Mouse (Mus musculus) MEL (cell line): ENCODE measurements around the gene Hdac7. TPM values are rescaled to one million over a fixed set of nuclear protein-coding genes. Genes with fewer than 3 reads are reported as not detected.
A peak's percentile ranks its signal among the peaks of the same experiment; 100 is the strongest.

Experiments used
- DNase-seq: peaks from one replicate; pipeline ENCODE4 v3.0.0; 2011; ENCODE audit warnings: low read depth, low spot score
- H3K27ac ChIP-seq: 2 replicates; pipeline ENCODE4 v1.5.1; 2012; ENCODE audit warnings: low read depth, mild to moderate bottlenecking, control low read depth, low read length, moderate library complexity; ENCODE audit not compliant: control insufficient read depth
- H3K27me3 ChIP-seq, 2 experiments: fragments of 150-350 bp in 1 of 2; sonication (generic) in 1 of 2; 2 replicates each; pipeline ENCODE4 v1.6.1; 2012; ENCODE audit warnings: low read length in 2 of 2, mild to moderate bottlenecking in 2 of 2, improper control_type of control experiment in 1 of 2, moderate library complexity in 1 of 2; ENCODE audit not compliant: insufficient read depth in 2 of 2, control insufficient read depth in 1 of 2
- H3K36me3 ChIP-seq, 2 experiments: 2 replicates each; pipeline ENCODE4 v1.6.1; 2012 to 2014; ENCODE audit warnings: low read length in 2 of 2, improper control_type of control experiment in 1 of 2, inconsistent platforms in 1 of 2, mild to moderate bottlenecking in 1 of 2; ENCODE audit not compliant: insufficient read depth in 2 of 2, control insufficient read depth in 1 of 2
- H3K4me1 ChIP-seq, 2 experiments: fragments of 150-350 bp in 1 of 2; sonication (generic) in 1 of 2; 2 replicates each; pipeline ENCODE4 v1.6.1; 2012; ENCODE audit warnings: low read length in 2 of 2, improper control_type of control experiment in 1 of 2, mild to moderate bottlenecking in 1 of 2; ENCODE audit not compliant: insufficient read depth in 2 of 2, control insufficient read depth in 1 of 2
- H3K4me3 ChIP-seq, 2 experiments: fragments of 150-350 bp in 1 of 2; sonication (generic) in 1 of 2; 2 replicates each; pipeline ENCODE4 v1.5.1; 2012; ENCODE audit warnings: low read depth in 2 of 2, low read length in 2 of 2, mild to moderate bottlenecking in 2 of 2, moderate library complexity in 2 of 2, control low read depth in 1 of 2, improper control_type of control experiment in 1 of 2; ENCODE audit not compliant: control insufficient read depth in 1 of 2, insufficient read depth in 1 of 2
- H3K79me2 ChIP-seq: 2 replicates; pipeline ENCODE4 v1.6.1; 2012; ENCODE audit warnings: mild to moderate bottlenecking, low read length, moderate library complexity; ENCODE audit not compliant: control insufficient read depth, poor library complexity, insufficient read depth
- H3K9ac ChIP-seq: 2 replicates; pipeline ENCODE4 v1.6.1; 2012; ENCODE audit warnings: low read depth, mild to moderate bottlenecking, control low read depth, low read length, moderate library complexity; ENCODE audit not compliant: control insufficient read depth, poor library complexity, severe bottlenecking
- H3K9me3 ChIP-seq: fragments of 150-350 bp; sonication (generic); replicated peaks from 2 replicates; pipeline ENCODE4 v1.6.1; 2012; ENCODE audit warnings: mild to moderate bottlenecking, low read length, improper control_type of control experiment, moderate library complexity; ENCODE audit not compliant: insufficient read depth
- BHLHE40 ChIP-seq: IDR thresholded peaks from 2 replicates; pipeline ENCODE4 v1.6.1; 2012; ENCODE audit warnings: low read depth, mild to moderate bottlenecking, inconsistent platforms, low read length, improper control_type of control experiment, borderline replicate concordance
- CHD1 ChIP-seq: IDR thresholded peaks from 2 replicates; pipeline ENCODE4 v1.6.1; 2012; ENCODE audit warnings: low read depth, mild to moderate bottlenecking, inconsistent platforms, low read length, improper control_type of control experiment
- CTCF ChIP-seq, 3 experiments: IDR thresholded peaks in 2 of 3; conservative IDR thresholded peaks in 1 of 3; 2 replicates each; pipeline ENCODE4 v1.5.1; 2011 to 2012; ENCODE audit warnings: low read length in 3 of 3, low read depth in 2 of 3, mild to moderate bottlenecking in 2 of 3, improper control_type of control experiment in 1 of 3, inconsistent platforms in 1 of 3, mixed read lengths in 1 of 3, moderate library complexity in 1 of 3; ENCODE audit not compliant: control insufficient read depth in 1 of 3, insufficient read depth in 1 of 3, poor library complexity in 1 of 3, severe bottlenecking in 1 of 3
- E2F4 ChIP-seq: IDR thresholded peaks from 2 replicates; pipeline ENCODE4 v1.6.1; 2011; ENCODE audit warnings: low read depth, low read length, improper control_type of control experiment, borderline replicate concordance
- ELF1 ChIP-seq: IDR thresholded peaks from 2 replicates; pipeline ENCODE4 v1.6.1; 2014; ENCODE audit warnings: low read depth, mild to moderate bottlenecking, inconsistent platforms, low read length, improper control_type of control experiment, moderate library complexity
- EP300 ChIP-seq, 2 experiments: IDR thresholded peaks; 2 replicates each; pipeline ENCODE4 v1.6.1; 2011; ENCODE audit warnings: improper control_type of control experiment in 2 of 2, low read length in 2 of 2, low read depth in 1 of 2, mild to moderate bottlenecking in 1 of 2
- ETS1 ChIP-seq: IDR thresholded peaks from 2 replicates; pipeline ENCODE4 v1.6.1; 2012; ENCODE audit warnings: low read depth, mild to moderate bottlenecking, inconsistent platforms, low read length, improper control_type of control experiment, moderate library complexity
- GATA1 ChIP-seq: IDR thresholded peaks from 2 replicates; pipeline ENCODE4 v1.6.1; 2011; ENCODE audit warnings: low read depth, low read length, improper control_type of control experiment
- HCFC1 ChIP-seq: IDR thresholded peaks from 2 replicates; pipeline ENCODE4 v1.6.1; 2012; ENCODE audit warnings: low read depth, mild to moderate bottlenecking, inconsistent platforms, low read length, improper control_type of control experiment, moderate library complexity
- JUND ChIP-seq: IDR thresholded peaks from 2 replicates; pipeline ENCODE4 v1.6.1; 2011; ENCODE audit warnings: low read depth, mild to moderate bottlenecking, improper control_type of control experiment, low read length
- MAFK ChIP-seq: IDR thresholded peaks from 2 replicates; pipeline ENCODE4 v1.6.1; 2011; ENCODE audit warnings: low read depth, mild to moderate bottlenecking, low read length, improper control_type of control experiment, borderline replicate concordance
- MAX ChIP-seq: IDR thresholded peaks from 2 replicates; pipeline ENCODE4 v1.6.1; 2011; ENCODE audit warnings: low read length, improper control_type of control experiment
- MAZ ChIP-seq: IDR thresholded peaks from 2 replicates; pipeline ENCODE4 v1.6.1; 2012; ENCODE audit warnings: low read depth, mild to moderate bottlenecking, inconsistent platforms, low read length, improper control_type of control experiment
- MEF2A ChIP-seq: IDR thresholded peaks from 2 replicates; pipeline ENCODE4 v1.6.1; 2014; ENCODE audit warnings: low read depth, mild to moderate bottlenecking, inconsistent platforms, low read length, improper control_type of control experiment; ENCODE audit not compliant: poor library complexity, insufficient replicate concordance, severe bottlenecking; ENCODE audit errors: extremely low read depth
- MXI1 ChIP-seq: IDR thresholded peaks from 2 replicates; pipeline ENCODE4 v1.6.1; 2011; ENCODE audit warnings: mild to moderate bottlenecking, low read depth, low read length, improper control_type of control experiment
- MYB ChIP-seq: IDR thresholded peaks from 2 replicates; pipeline ENCODE4 v1.6.1; 2011; ENCODE audit warnings: mild to moderate bottlenecking, low read depth, low read length, improper control_type of control experiment
- MYC ChIP-seq: IDR thresholded peaks from 2 replicates; pipeline ENCODE4 v1.6.1; 2011; ENCODE audit warnings: low read depth, mild to moderate bottlenecking, low read length, improper control_type of control experiment, moderate library complexity
- NELFE ChIP-seq: IDR thresholded peaks from 2 replicates; pipeline ENCODE4 v1.6.1; 2011; ENCODE audit warnings: low read depth, low read length, improper control_type of control experiment
- NRF1 ChIP-seq: IDR thresholded peaks from 2 replicates; pipeline ENCODE4 v1.6.1; 2014; ENCODE audit warnings: low read depth, mild to moderate bottlenecking, inconsistent platforms, low read length, improper control_type of control experiment, moderate library complexity; ENCODE audit not compliant: poor library complexity, insufficient read depth, severe bottlenecking
- POLR2A ChIP-seq, 2 experiments: IDR thresholded peaks; 2 replicates each; pipeline ENCODE4 v1.6.1; 2011 to 2012; ENCODE audit warnings: low read length in 2 of 2, mild to moderate bottlenecking in 2 of 2, control low read depth in 1 of 2, improper control_type of control experiment in 1 of 2, low read depth in 1 of 2, moderate library complexity in 1 of 2; ENCODE audit not compliant: control insufficient read depth in 1 of 2, insufficient read depth in 1 of 2, poor library complexity in 1 of 2
- POLR2AphosphoS2 ChIP-seq: IDR thresholded peaks from 2 replicates; pipeline ENCODE4 v1.6.1; 2011; ENCODE audit warnings: low read length, improper control_type of control experiment
- RCOR1 ChIP-seq: IDR thresholded peaks from 2 replicates; pipeline ENCODE4 v1.6.1; 2012; ENCODE audit warnings: low read depth, mild to moderate bottlenecking, inconsistent platforms, low read length, improper control_type of control experiment
- SIN3A ChIP-seq: IDR thresholded peaks from 2 replicates; pipeline ENCODE4 v1.6.1; 2012; ENCODE audit warnings: low read length, improper control_type of control experiment, inconsistent platforms
- TAL1 ChIP-seq: IDR thresholded peaks from 2 replicates; pipeline ENCODE4 v1.6.1; 2012; ENCODE audit warnings: mild to moderate bottlenecking, inconsistent platforms, low read length, moderate library complexity, mixed read lengths
- TBP ChIP-seq: IDR thresholded peaks from 2 replicates; pipeline ENCODE4 v1.8.0; 2011; ENCODE audit warnings: low read depth, low read length, improper control_type of control experiment
- TCF12 ChIP-seq: IDR thresholded peaks from 2 replicates; pipeline ENCODE4 v1.6.1; 2014; ENCODE audit warnings: low read depth, mild to moderate bottlenecking, inconsistent platforms, low read length, improper control_type of control experiment, moderate library complexity
- UBTF ChIP-seq: IDR thresholded peaks from 2 replicates; pipeline ENCODE4 v1.6.1; 2012; ENCODE audit warnings: low read depth, mild to moderate bottlenecking, inconsistent platforms, low read length, improper control_type of control experiment, moderate library complexity, borderline replicate concordance; ENCODE audit not compliant: insufficient read depth
- USF2 ChIP-seq, 2 experiments: IDR thresholded peaks; 2 replicates each; pipeline ENCODE4 v1.6.1; 2011 to 2012; ENCODE audit warnings: improper control_type of control experiment in 2 of 2, low read length in 2 of 2, borderline replicate concordance in 1 of 2, inconsistent platforms in 1 of 2, low read depth in 1 of 2, mild to moderate bottlenecking in 1 of 2; ENCODE audit not compliant: insufficient read depth in 1 of 2
- ZKSCAN1 ChIP-seq: IDR thresholded peaks from 2 replicates; pipeline ENCODE4 v1.6.1; 2012; ENCODE audit warnings: low read depth, mild to moderate bottlenecking, inconsistent platforms, low read length, improper control_type of control experiment, moderate library complexity
- ZMIZ1 ChIP-seq: IDR thresholded peaks from 2 replicates; pipeline ENCODE4 v1.6.1; 2012; ENCODE audit warnings: low read depth, mild to moderate bottlenecking, inconsistent platforms, low read length, improper control_type of control experiment, moderate library complexity
- ZNF384 ChIP-seq: IDR thresholded peaks from 2 replicates; pipeline ENCODE4 v1.6.1; 2012; ENCODE audit warnings: low read depth, mild to moderate bottlenecking, inconsistent platforms, low read length, improper control_type of control experiment
- polyA plus RNA-seq, 2 experiments: library from polyadenylated mRNA; stranded (reverse) in 1 of 2; unstranded in 1 of 2; fragments of >175 nt in 1 of 2; fragments of >200 nt in 1 of 2; gene quantifications; 2 replicates each; pipeline versions ENCODE4 v1.2.1 to v1.2.4; 2012; ENCODE audit warnings: low replicate concordance in 2 of 2, low read depth in 1 of 2; ENCODE audit not compliant: insufficient read length in 2 of 2, insufficient read depth in 1 of 2, missing spikeins in 1 of 2
- total RNA-seq: library from RNA; depleted of rRNA; stranded (reverse); fragments of 300-350 nt; gene quantifications from 2 replicates; pipeline ENCODE4 v1.2.3, GENCODE M21; 2012

Hdac7 gene
- total and polyA plus RNA-seq, 3 experiments: 100 to 389 TPM; not detected in 1

- Histone ChIP-seq H3K4me1 (peaks cover 9 to 58% of the 10 kb centered on the region in 2 experiments), H3K36me3 (peaks cover 0 to 38% of the 10 kb centered on the region in 2 experiments; a peak in 2 of 4 replicates), H3K79me2 (no peaks in the 10 kb centered on the region; the same call in 1 of the 2 replicates), H3K27me3 (no peaks in the 10 kb centered on the region), H3K27ac (peak overlapping the region; percentile 61), H3K4me3 (no peak overlapping the region), H3K9ac (peak overlapping the region; percentile 5; the same call in 1 of the 2 replicates), H3K9me3 (no peaks in the 10 kb centered on the region)
- peak; percentile 96 for TF ChIP-seq ZKSCAN1
- no peak for TF ChIP-seq TBP
- DNase-seq: no peak
Measured at GRCm38 (mm10) chr15:97748964-97749363, 95.3 kb downstream of the Hdac7 start.

GRCm38 (mm10) chr15:97748309-97748708 is 96.0 kb downstream of the Hdac7 start:
- Histone ChIP-seq H3K4me3 (peak overlapping the region; percentile 18; a peak in 2 of 4 replicates), H3K4me1 (peaks cover 9 to 58% of the 10 kb centered on the region in 2 experiments), H3K27ac (peak overlapping the region; percentile 61), H3K27me3 (no peaks in the 10 kb centered on the region), H3K79me2 (no peaks in the 10 kb centered on the region; the same call in 1 of the 2 replicates), H3K9me3 (no peaks in the 10 kb centered on the region), H3K36me3 (peaks cover 0 to 38% of the 10 kb centered on the region in 2 experiments; a peak in 2 of 4 replicates), H3K9ac (peak overlapping the region; percentile 42)
- DNase-seq: peak; percentile 92
- TF ChIP-seq MAZ: no peak
- TF ChIP-seq TAL1: peak; percentile 42; the same call in 1 of the 2 replicates
- no peak for TF ChIP-seq MYC
- no peak for TF ChIP-seq ZNF384
- no peak for TF ChIP-seq POLR2AphosphoS2
- TF ChIP-seq UBTF: no peak
- peak; percentile 48; the same call in 1 of the 2 replicates for TF ChIP-seq ELF1
- TF ChIP-seq MAFK: no peak
- TF ChIP-seq ZMIZ1: no peak
- no peak for TF ChIP-seq JUND
- TF ChIP-seq MEF2A: no peak
- peak; percentile 66 for TF ChIP-seq ETS1
- no peak for TF ChIP-seq CHD1
- 0 out of 2 replicates have a peak, but pooled peaks have one; percentile 18 for TF ChIP-seq NRF1
- peak; percentile 82 for TF ChIP-seq GATA1
- peak; percentile 60; the same call in 1 of the 2 replicates for TF ChIP-seq TCF12
- peak; percentile 20; the same call in 1 of the 2 replicates for TF ChIP-seq BHLHE40
- peak; percentile 60 to 76 for TF ChIP-seq EP300 (IDR thresholded peaks at IDR 0.05; ENCODE audit: low read depth in 1 of 2, low read length in 2 of 2)
- peak; percentile 85 for TF ChIP-seq MXI1
- peak; percentile 59 for TF ChIP-seq HCFC1
- TF ChIP-seq USF2 (IDR thresholded peaks at IDR 0.05; ENCODE audit: borderline replicate concordance in 1 of 2, insufficient read depth in 1 of 2, low read depth in 1 of 2, low read length in 2 of 2): no peak
- no peak for TF ChIP-seq NELFE
- peak; percentile 92 for TF ChIP-seq SIN3A
- TF ChIP-seq MYB: peak; percentile 19; the same call in 1 of the 2 replicates
- peak; percentile 72 for TF ChIP-seq RCOR1
- TF ChIP-seq CTCF (IDR thresholded peaks at IDR 0.05 in 2 of 3, conservative IDR thresholded peaks at IDR 0.05 in 1 of 3; ENCODE audit: control insufficient read depth in 1 of 3, insufficient read depth in 1 of 3, low read depth in 2 of 3, low read length in 3 of 3, poor library complexity in 1 of 3, severe bottlenecking in 1 of 3): no peak
- TF ChIP-seq E2F4: no peak
- no peak for TF ChIP-seq MAX
- TF ChIP-seq POLR2A (IDR thresholded peaks at IDR 0.05; ENCODE audit: control insufficient read depth in 1 of 2, insufficient read depth in 1 of 2, low read depth in 1 of 2, low read length in 2 of 2, poor library complexity in 1 of 2): peak in 1 of 2 experiments; percentile 34; a peak in 1 of 4 replicates
